Mouse (Mus musculus): ENCODE measurements around the gene Zcchc3. TPM values are rescaled to one million over a fixed set of nuclear protein-coding genes. Genes with fewer than 3 reads are reported as not detected.
"Not testable (repeated sequence)": the region's sequence is repeated elsewhere in the genome, so short reads cannot be mapped to it uniquely, and the experiment has no call there.

Gene Zcchc3
- polyA plus RNA-seq, 1 experiment from 2014 or later = 47.9 TPM

DNA sequence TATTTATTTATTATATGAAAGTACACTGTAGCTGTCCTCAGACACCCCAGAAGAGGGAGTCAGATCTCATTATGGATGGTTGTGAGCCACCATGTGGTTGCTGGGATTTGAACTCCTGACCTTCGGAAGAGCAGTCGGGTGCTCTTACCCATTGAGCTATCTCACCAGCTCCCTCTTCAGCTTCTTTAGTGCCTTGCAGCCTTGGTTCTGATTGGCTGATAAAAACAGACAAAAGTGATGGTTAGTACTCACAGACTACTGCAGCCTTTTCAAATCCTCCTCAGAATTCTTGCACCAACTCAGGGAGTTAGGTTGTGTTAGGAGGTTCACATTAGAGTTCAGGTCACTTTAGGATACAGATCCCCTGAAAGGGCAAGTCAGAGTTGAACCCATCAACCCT lies 13.7 kb upstream of the Zcchc3 start:
- not testable (repeated sequence) for H3K9ac ChIP-seq; H3K36me3 ChIP-seq; H3K4me1 ChIP-seq; H3K27me3 ChIP-seq (replicated peaks); H3K27ac ChIP-seq; H3K4me3 ChIP-seq; H3K4me2 ChIP-seq (replicated peaks); H3K9me3 ChIP-seq; ATAC-seq (ENCODE audit: low FRiP score, low read depth)
- WGBS = 91% methylated on average over 2 of the region's 2 CpGs

DNA sequence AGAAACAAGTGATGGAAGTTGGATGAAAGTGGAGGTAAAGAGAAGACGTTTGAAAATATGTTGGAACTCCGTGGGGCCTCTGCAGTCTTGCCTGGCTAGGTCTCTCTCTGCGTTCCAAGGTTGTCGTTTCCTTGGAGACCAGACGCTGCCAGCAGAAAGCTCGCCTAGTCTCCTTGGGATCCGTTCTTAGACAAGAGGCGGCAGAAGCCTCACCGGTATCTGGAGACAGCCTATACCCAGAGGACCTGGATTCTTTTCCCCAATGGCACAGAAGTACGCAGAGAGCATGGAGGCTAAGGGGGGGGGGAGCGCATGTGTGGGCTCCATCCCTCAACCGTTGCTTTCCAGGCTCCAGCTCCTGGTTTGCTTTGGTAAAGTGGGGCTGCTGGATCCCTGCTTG lies 12.7 kb upstream of the Zcchc3 start:
- Histone ChIP-seq H3K27me3 (replicated peaks) (no peaks in the 10 kb centered on the region), H3K27ac (no peak overlapping the region), H3K4me3 (no peak overlapping the region), H3K9ac (no peak overlapping the region), H3K9me3 (no peaks in the 10 kb centered on the region), H3K36me3 (no peaks in the 10 kb centered on the region), H3K4me2 (replicated peaks) (0 out of 2 replicates have a peak overlapping the region, but pooled peaks have one; percentile 2), H3K4me1 (0 out of 2 replicates have a peak, but pooled peaks cover 4% of the 10 kb centered on the region)
- WGBS = 6% methylated on average over 12 of the region's 12 CpGs
- ATAC-seq (ENCODE audit: low FRiP score, low read depth) = no peak

DNA sequence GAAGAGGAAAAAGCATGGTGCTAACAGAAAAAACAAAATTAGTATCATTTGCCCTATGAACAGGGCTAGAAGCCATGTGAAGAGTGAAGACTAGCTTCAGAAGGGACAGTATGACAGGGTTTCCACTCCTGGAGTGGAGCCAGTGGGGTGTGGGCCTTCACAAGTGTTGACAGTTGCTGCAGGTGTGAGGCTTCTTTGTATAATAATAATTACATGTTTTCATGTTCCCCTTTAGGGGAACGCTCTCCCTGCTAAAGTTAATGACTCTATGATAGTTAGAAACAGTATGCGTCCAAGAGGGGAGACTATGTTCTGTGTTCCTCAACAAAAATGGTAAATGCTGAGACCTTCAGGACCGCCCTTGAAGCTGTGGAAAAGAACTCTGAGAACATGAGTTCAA lies 959 bp upstream of the Zcchc3 start:
- Histone ChIP-seq H3K4me2 (replicated peaks) (peak overlapping the region; percentile 94), H3K27ac (no peak overlapping the region), H3K4me3 (no peak overlapping the region), H3K9me3 (no peaks in the 10 kb centered on the region), H3K36me3 (no peaks in the 10 kb centered on the region), H3K9ac (no peak overlapping the region), H3K27me3 (replicated peaks) (no peaks in the 10 kb centered on the region), H3K4me1 (peaks cover 24% of the 10 kb centered on the region)
- ATAC-seq (ENCODE audit: low FRiP score, low read depth) = no peak
- WGBS = 94% methylated on average over 3 of the region's 3 CpGs

DNA sequence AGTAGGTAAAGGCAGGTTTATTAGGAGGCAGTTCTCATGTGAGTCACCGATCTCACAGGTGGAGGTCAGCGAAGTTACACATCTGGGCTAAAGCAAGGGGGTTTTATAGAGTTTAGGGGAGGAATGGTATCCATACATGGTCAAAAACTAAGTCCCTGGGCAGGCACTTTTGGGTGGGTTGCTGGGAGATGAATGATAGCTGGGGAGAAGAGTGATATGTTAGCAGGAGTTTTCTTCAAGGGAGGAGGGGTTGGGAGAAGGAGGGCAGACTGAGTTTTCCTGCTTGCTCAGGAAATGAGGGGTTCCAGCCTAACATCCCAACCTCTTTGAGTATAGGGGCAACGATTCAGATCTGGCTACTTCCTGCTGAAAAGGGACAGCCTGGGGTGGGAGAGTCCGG lies 460 bp upstream of the Zcchc3 start, which contains the start of gene 6820408C15Rik:
TSS of gene 6820408C15Rik (plus strand) at position 301 of the 400 bp plus-strand sequence.
- ATAC-seq (ENCODE audit: low FRiP score, low read depth) = no peak
- no peaks in the 10 kb centered on the region for H3K27me3 ChIP-seq (replicated peaks)
- WGBS = 30% methylated on average over 4 of the region's 4 CpGs
- peak within 1 kb of the TSS; percentile 99 for H3K9ac ChIP-seq
- peaks cover 29% of the 10 kb centered on the region for H3K4me1 ChIP-seq
- no peaks in the 10 kb centered on the region for H3K36me3 ChIP-seq
- peak within 1 kb of the TSS; percentile 95 for H3K27ac ChIP-seq
- H3K4me3 ChIP-seq = peak within 1 kb of the TSS; percentile 88
- H3K9me3 ChIP-seq = no peaks in the 10 kb centered on the region
- peak within 1 kb of the TSS; percentile 94 for H3K4me2 ChIP-seq (replicated peaks)

- Histone ChIP-seq H3K27ac (peak overlapping the region; percentile 95), H3K9ac (peak overlapping the region; percentile 99), H3K9me3 (no peaks in the 10 kb centered on the region), H3K27me3 (replicated peaks) (no peaks in the 10 kb centered on the region), H3K4me1 (peaks cover 39% of the 10 kb centered on the region), H3K4me2 (replicated peaks) (peak overlapping the region; percentile 94), H3K36me3 (no peaks in the 10 kb centered on the region), H3K4me3 (peak overlapping the region; percentile 88)
- peak; percentile 34 for ATAC-seq (ENCODE audit: low FRiP score, low read depth)
- under 1% methylated on average over 86 of the region's 86 CpGs for WGBS
Observed at GRCm38 (mm10) chr2:152413765-152414584, 852 bp downstream of the Zcchc3 start.

- Histone ChIP-seq H3K27ac (0 out of 2 replicates have a peak overlapping the region, but pooled peaks have one; percentile 95), H3K9me3 (no peaks in the 10 kb centered on the region), H3K4me3 (peak overlapping the region; percentile 88), H3K36me3 (no peaks in the 10 kb centered on the region), H3K4me2 (replicated peaks) (peak overlapping the region; percentile 94), H3K9ac (peak overlapping the region; percentile 99), H3K27me3 (replicated peaks) (no peaks in the 10 kb centered on the region), H3K4me1 (peaks cover 39% of the 10 kb centered on the region)
- WGBS = 3% methylated on average over 21 of the region's 21 CpGs
- no peak for ATAC-seq (ENCODE audit: low FRiP score, low read depth)
Observed at GRCm38 (mm10) chr2:152413158-152413764, 1.6 kb downstream of the Zcchc3 start.

- ATAC-seq (ENCODE audit: low FRiP score, low read depth) = no peak
- whole genome bisulfite sequencing = 5% methylated on average over 15 of the region's 15 CpGs
- Histone ChIP-seq H3K4me3 (peak overlapping the region; percentile 88), H3K27ac (peak overlapping the region; percentile 54; the same call in 1 of the 2 replicates), H3K9me3 (no peaks in the 10 kb centered on the region), H3K27me3 (replicated peaks) (no peaks in the 10 kb centered on the region), H3K36me3 (no peaks in the 10 kb centered on the region), H3K4me2 (replicated peaks) (peak overlapping the region; percentile 94), H3K4me1 (peaks cover 39% of the 10 kb centered on the region), H3K9ac (peak overlapping the region; percentile 99)
Observed at GRCm38 (mm10) chr2:152412526-152413157, 2.2 kb downstream of the Zcchc3 start.

GRCm38 (mm10) chr2:152411471-152411870 lies 3.4 kb downstream of the Zcchc3 start:
- WGBS = 3% methylated on average over 7 of the region's 7 CpGs
- no peak for ATAC-seq (ENCODE audit: low FRiP score, low read depth)
- H3K4me1 ChIP-seq = peaks cover 39% of the 10 kb centered on the region

DNA sequence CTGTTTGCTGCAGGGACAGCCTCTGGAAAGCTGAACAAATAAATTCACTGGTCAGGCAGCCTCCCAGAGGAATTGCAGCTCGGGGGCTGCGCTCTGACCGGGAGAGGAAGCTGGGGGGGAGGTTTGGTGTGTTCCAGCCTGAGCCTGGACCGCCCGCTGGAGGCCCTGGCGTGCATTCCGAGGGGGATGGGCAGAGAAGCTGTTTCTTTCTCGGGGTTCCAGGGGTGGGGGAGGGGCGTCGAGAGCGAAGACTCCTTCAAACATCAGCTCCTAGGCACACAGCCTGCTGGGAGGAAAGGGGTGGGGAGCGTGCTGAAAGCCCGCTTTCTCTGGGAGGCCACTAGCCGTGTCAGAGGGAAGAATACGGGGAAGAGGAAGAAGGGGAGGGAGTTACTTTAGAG lies 3.9 kb downstream of the Zcchc3 start:
- Histone ChIP-seq H3K36me3 (no peaks in the 10 kb centered on the region), H3K4me3 (peak overlapping the region; percentile 18), H3K9me3 (no peaks in the 10 kb centered on the region), H3K27ac (peak overlapping the region; percentile 94), H3K9ac (peak overlapping the region; percentile 33; the same call in 1 of the 2 replicates), H3K27me3 (replicated peaks) (no peaks in the 10 kb centered on the region), H3K4me2 (replicated peaks) (peak overlapping the region; percentile 94), H3K4me1 (peaks cover 39% of the 10 kb centered on the region)
- peak; percentile 55 for ATAC-seq (ENCODE audit: low FRiP score, low read depth)
- 3% methylated on average over 15 of the region's 15 CpGs for WGBS

More at GRCm38 (mm10) chr2:152411471-152411870, 3.4 kb downstream of the Zcchc3 start:
- Histone ChIP-seq H3K27me3 (replicated peaks) (no peaks in the 10 kb centered on the region), H3K4me2 (replicated peaks) (peak overlapping the region; percentile 94), H3K27ac (peak overlapping the region; percentile 94), H3K9me3 (no peaks in the 10 kb centered on the region), H3K9ac (peak overlapping the region; percentile 33; the same call in 1 of the 2 replicates), H3K4me3 (peak overlapping the region; percentile 18), H3K36me3 (no peaks in the 10 kb centered on the region)

- no peak for ATAC-seq (ENCODE audit: low FRiP score, low read depth)
- H3K4me2 ChIP-seq (replicated peaks) = 0 out of 2 replicates have a peak overlapping the region, but pooled peaks have one; percentile 94
- peaks cover 40% of the 10 kb centered on the region for H3K4me1 ChIP-seq
- H3K27me3 ChIP-seq (replicated peaks) = no peaks in the 10 kb centered on the region
- WGBS = 85% methylated on average over 6 of the region's 6 CpGs
- no peaks in the 10 kb centered on the region for H3K36me3 ChIP-seq
- no peak overlapping the region for H3K27ac ChIP-seq
- 0 out of 2 replicates have a peak overlapping the region, but pooled peaks have one; percentile 17 for H3K9ac ChIP-seq
- no peaks in the 10 kb centered on the region for H3K9me3 ChIP-seq
- H3K4me3 ChIP-seq = no peak overlapping the region
Observed at GRCm38 (mm10) chr2:152409781-152410180, 5.0 kb downstream of the Zcchc3 start.

GRCm38 (mm10) chr2:152406126-152406525 lies 8.7 kb downstream of the Zcchc3 start:
- ATAC-seq (ENCODE audit: low FRiP score, low read depth) = peak; percentile 95
- Histone ChIP-seq H3K9ac (no peak overlapping the region), H3K27ac (peak overlapping the region; percentile 57; the same call in 1 of the 2 replicates), H3K4me2 (replicated peaks) (peak overlapping the region; percentile 64), H3K4me3 (peak overlapping the region; percentile 28), H3K4me1 (peaks cover 26% of the 10 kb centered on the region), H3K27me3 (replicated peaks) (no peaks in the 10 kb centered on the region), H3K36me3 (no peaks in the 10 kb centered on the region), H3K9me3 (no peaks in the 10 kb centered on the region)
- WGBS = under 1% methylated on average over 19 of the region's 19 CpGs

- Histone ChIP-seq H3K27ac (peak overlapping the region; percentile 98), H3K4me1 (peaks cover 27% of the 10 kb centered on the region), H3K4me2 (replicated peaks) (peak overlapping the region; percentile 84), H3K9me3 (no peaks in the 10 kb centered on the region), H3K36me3 (peaks cover 1% of the 10 kb centered on the region), H3K9ac (peak overlapping the region; percentile 97), H3K4me3 (peak overlapping the region; percentile 94), H3K27me3 (replicated peaks) (no peaks in the 10 kb centered on the region)
- 0 out of 2 replicates have a peak, but pooled peaks have one; percentile 0 for ATAC-seq (ENCODE audit: low FRiP score, low read depth)
- 2% methylated on average over 13 of the region's 13 CpGs for WGBS
Observed at GRCm38 (mm10) chr2:152399122-152399542, 15.7 kb downstream of the Zcchc3 start.
